In the genomic region with DNA sequence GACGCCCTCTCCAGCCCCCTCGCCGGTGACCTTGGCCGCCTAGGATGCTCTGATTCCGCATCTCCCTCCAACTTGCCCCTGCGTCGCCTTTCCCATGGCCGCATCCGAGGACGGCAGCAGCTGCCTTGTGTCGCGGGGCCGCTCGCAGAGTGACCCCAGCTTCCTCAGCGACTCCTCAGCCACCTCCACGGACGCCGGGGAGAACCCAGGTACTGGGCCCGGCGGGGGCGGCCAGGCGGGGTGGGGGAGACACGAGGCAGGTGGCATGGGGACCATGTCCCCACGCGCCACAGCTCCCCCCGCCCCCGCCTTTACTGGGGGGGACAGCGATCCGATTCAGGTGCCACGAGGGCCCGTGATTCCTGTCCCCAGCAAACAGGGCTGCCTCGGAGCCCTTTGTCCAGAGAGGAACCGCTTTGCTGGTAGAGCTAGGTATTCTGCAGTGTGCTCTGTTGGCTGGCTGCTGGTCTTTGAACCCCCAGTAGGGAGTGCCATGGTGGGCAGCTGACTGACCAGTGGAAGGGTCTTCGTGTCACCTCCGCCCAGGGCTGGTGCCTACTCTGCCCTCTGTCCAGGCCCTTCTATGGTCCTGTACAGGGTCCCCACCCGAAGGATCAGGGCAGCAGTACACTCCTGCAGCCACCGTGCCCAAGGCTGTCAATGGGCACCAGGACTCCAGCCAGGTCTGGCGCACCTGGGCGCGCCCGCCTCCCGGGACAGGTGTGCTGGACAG, we compare ENCODE assay signal across 8 mouse cellular contexts. TPM values are rescaled to one million over a fixed set of nuclear protein-coding genes. Genes with fewer than 3 reads are reported as not detected.
A peak's percentile ranks its signal among the peaks of the same experiment; 100 is the strongest.
DNase-seq lines count a peak whose midpoint lies in the region; ATAC-seq lines count a peak whose summit lies in the region.
"Had no signal": no experiment of that assay in that cellular context is flagged by ENCODE, and none has a peak within 500 bp of the region (broad histone marks: within the 10 kb centered on the region; RNA-seq: fewer than 3 reads in every experiment).

No protein-coding gene starts in this region.

- H3K36me3 ChIP-seq in embryonic facial prominence, embryonic 12.5 days, result no peaks in the 10 kb centered on the region
- H3K36me3 ChIP-seq in hindbrain, embryonic 13.5 days, result peaks cover 16% of the 10 kb centered on the region; the same call in 1 of the 2 replicates
- peaks cover 8% of the 10 kb centered on the region; the same call in 1 of the 2 replicates for H3K36me3 ChIP-seq in neural tube, embryonic 12.5 days

- H3K4me1 ChIP-seq in embryonic facial prominence, embryonic 12.5 days, result peaks cover 6% of the 10 kb centered on the region
- peaks cover 50% of the 10 kb centered on the region for H3K4me1 ChIP-seq in hindbrain, embryonic 13.5 days (replicated peaks)
- peaks cover 18% of the 10 kb centered on the region for H3K4me1 ChIP-seq in neural tube, embryonic 12.5 days

- H3K27me3 ChIP-seq in embryonic facial prominence, embryonic 12.5 days, result peaks cover 28% of the 10 kb centered on the region
- 0 out of 2 replicates have a peak, but pooled peaks cover 2% of the 10 kb centered on the region for H3K27me3 ChIP-seq in hindbrain, embryonic 13.5 days
- 0 out of 2 replicates have a peak, but pooled peaks cover 5% of the 10 kb centered on the region for H3K27me3 ChIP-seq in neural tube, embryonic 12.5 days (replicated peaks)

- H3K9me3 ChIP-seq in embryonic facial prominence, embryonic 12.5 days, result no peaks in the 10 kb centered on the region
- no peaks in the 10 kb centered on the region for H3K9me3 ChIP-seq in hindbrain, embryonic 13.5 days
- no peaks in the 10 kb centered on the region for H3K9me3 ChIP-seq in neural tube, embryonic 12.5 days

- no peak overlapping the region for H3K27ac ChIP-seq in embryonic facial prominence, embryonic 12.5 days
- H3K27ac ChIP-seq in hindbrain, embryonic 13.5 days, result peak overlapping the region; percentile 95
- peak overlapping the region; percentile 50 for H3K27ac ChIP-seq in neural tube, embryonic 12.5 days

- DNase-seq in layer of hippocampus, postnatal 36 days, result peak; percentile 35 to 39
- DNase-seq in layer of hippocampus, postnatal 14 days (ENCODE audit: low spot score in 2 of 2), result no peak
- no peak for DNase-seq in gastrocnemius, adult 18-20 months (ENCODE audit: low spot score)
- no peak for DNase-seq in spleen, postnatal 36 days (ENCODE audit: low spot score in 2 of 2)
- DNase-seq: adrenal gland, postnatal 10 days had no signal

- H3K4me2 ChIP-seq in embryonic facial prominence, embryonic 12.5 days (replicated peaks), result peak overlapping the region; percentile 67
- peak overlapping the region; percentile 86 for H3K4me2 ChIP-seq in hindbrain, embryonic 13.5 days
- H3K4me2 ChIP-seq in neural tube, embryonic 12.5 days (replicated peaks), result peak overlapping the region; percentile 87

- peak overlapping the region; percentile 38 for H3K4me3 ChIP-seq in embryonic facial prominence, embryonic 12.5 days
- H3K4me3 ChIP-seq in hindbrain, embryonic 13.5 days, result peak overlapping the region; percentile 74
- H3K4me3 ChIP-seq in neural tube, embryonic 12.5 days, result peak overlapping the region; percentile 59

- no peak for ATAC-seq in embryonic facial prominence, embryonic 12.5 days (ENCODE audit: insufficient number of reproducible peaks, insufficient read depth, low FRiP score, low TSS enrichment)
- ATAC-seq in hindbrain, embryonic 13.5 days (ENCODE audit: low FRiP score), result peak; percentile 46
- ATAC-seq in neural tube, embryonic 12.5 days (ENCODE audit: low FRiP score, low read depth), result peak; percentile 65

- H3K9ac ChIP-seq in embryonic facial prominence, embryonic 12.5 days, result peak overlapping the region; percentile 58
- peak overlapping the region; percentile 97 for H3K9ac ChIP-seq in hindbrain, embryonic 13.5 days
- H3K9ac ChIP-seq in neural tube, embryonic 12.5 days, result peak overlapping the region; percentile 85

- WGBS in embryonic facial prominence, embryonic 12.5 days, result 13% methylated on average over 42 of the region's 42 CpGs
- 12% methylated on average over 38 of the region's 42 CpGs for WGBS in hindbrain, embryonic 13.5 days
- 6% methylated on average over 42 of the region's 42 CpGs for whole genome bisulfite sequencing in neural tube, embryonic 12.5 days

RNA-seq across cellular contexts. Expression of a gene that starts 23.7 kb away (rescaled TPM):
- total RNA-seq in layer of hippocampus, postnatal 36 days (2021), result 100 to 1,000 TPM; 133 to 153 TPM
- total RNA-seq in layer of hippocampus, postnatal 14 days (2021), result 100 to 1,000 TPM; 134 to 144 TPM
- polyA plus RNA-seq in embryonic facial prominence, embryonic 12.5 days (2016; fragmentation: Nextera tagmentation; extraction: Ambion mirVana), result 3.1 and 3.4 TPM in 2 replicates
- polyA plus RNA-seq in hindbrain, embryonic 13.5 days (2015; fragmentation: Nextera tagmentation; extraction: Ambion mirVana), result 39.9 and 42.1 TPM in 2 replicates
- polyA plus RNA-seq in neural tube, embryonic 12.5 days (2016; fragmentation: Nextera tagmentation; extraction: Ambion mirVana), result 19.5 and 21.7 TPM in 2 replicates
- under 1 TPM; 0.07 to 0.18 TPM for total RNA-seq in gastrocnemius, adult 18-20 months (2021)

Comparison
In these comparisons a context has a peak if more than half of its experiments do, and no peak if none do; other contexts are left out.
1. DNase-seq: peak in layer of hippocampus, postnatal 36 days (2 of 2); none in layer of hippocampus, postnatal 14 days (0 of 2), gastrocnemius, adult 18-20 months (single experiment) and spleen, postnatal 36 days (0 of 2).
2. RNA of a gene that starts 23.7 kb away (total RNA-seq): 133 to 153 TPM in layer of hippocampus, postnatal 36 days and 134 to 144 TPM in layer of hippocampus, postnatal 14 days; 0.07 to 0.18 TPM in gastrocnemius, adult 18-20 months; every median in the first group is over 100 times any median in the second.
3. Peak in every context shown above with its lines, with median percentiles within 50 percentile points of each other: H3K4me2 ChIP-seq, H3K4me3 ChIP-seq and H3K9ac ChIP-seq.